Mouse (Mus musculus): ENCODE data around the gene Mymx. TPM values are rescaled to one million over a fixed set of nuclear protein-coding genes. Genes with fewer than 3 reads are reported as not detected.

Mymx gene
- polyA plus RNA-seq, 1 experiment from 2014 or later, result 7.4 TPM

Other genes starting within 250 kb of the Mymx start
- 57.6 and 65.0 TPM in 2 replicates for gene Cdc5l, start 168.4 kb downstream of the Mymx start, polyA plus RNA-seq (2015; fragmentation: Nextera tagmentation; extraction: Ambion mirVana)
- gene Spats1, start 126.7 kb downstream of the Mymx start, polyA plus RNA-seq (2015; fragmentation: Nextera tagmentation; extraction: Ambion mirVana), result 0.16 and 0.44 TPM in 2 replicates
- gene Aars2, start 95.3 kb downstream of the Mymx start, polyA plus RNA-seq (2015; fragmentation: Nextera tagmentation; extraction: Ambion mirVana), result 26.3 and 29.8 TPM in 2 replicates
- 0.63 and 0.81 TPM in 2 replicates for gene Tcte1, start 78.7 kb downstream of the Mymx start, polyA plus RNA-seq (2015; fragmentation: Nextera tagmentation; extraction: Ambion mirVana)
- gene Tmem151b, start 52.4 kb downstream of the Mymx start, polyA plus RNA-seq (2015; fragmentation: Nextera tagmentation; extraction: Ambion mirVana), result 3.5 and 3.8 TPM in 2 replicates
- gene Nfkbie, start 46.4 kb downstream of the Mymx start, polyA plus RNA-seq (2015; fragmentation: Nextera tagmentation; extraction: Ambion mirVana), result 5.9 and 6.4 TPM in 2 replicates
- gene Slc35b2, start 38.2 kb downstream of the Mymx start, polyA plus RNA-seq (2015; fragmentation: Nextera tagmentation; extraction: Ambion mirVana), result 159 and 170 TPM in 2 replicates
- gene Hsp90ab1, start 28.8 kb downstream of the Mymx start, polyA plus RNA-seq (2015; fragmentation: Nextera tagmentation; extraction: Ambion mirVana), result 1,922 and 2,030 TPM in 2 replicates
- gene Slc29a1, start 2.5 kb downstream of the Mymx start, polyA plus RNA-seq (2015; fragmentation: Nextera tagmentation; extraction: Ambion mirVana), result 107 and 116 TPM in 2 replicates
- gene Capn11, start 57.2 kb upstream of the Mymx start, polyA plus RNA-seq (2015; fragmentation: Nextera tagmentation; extraction: Ambion mirVana), result 0.60 and 0.72 TPM in 2 replicates
- gene Mrpl14, start 84.2 kb upstream of the Mymx start, polyA plus RNA-seq (2015; fragmentation: Nextera tagmentation; extraction: Ambion mirVana), result 140 and 162 TPM in 2 replicates
- 35.6 and 41.5 TPM in 2 replicates for gene Tmem63b, start 84.8 kb upstream of the Mymx start, polyA plus RNA-seq (2015; fragmentation: Nextera tagmentation; extraction: Ambion mirVana)
- gene 1600014C23Rik, start 131.7 kb upstream of the Mymx start, polyA plus RNA-seq (2015; fragmentation: Nextera tagmentation; extraction: Ambion mirVana), result not detected in 2 replicates

All from kidney, embryonic 16.5 days (tissue).